Mouse (Mus musculus): ENCODE measurements at regions not wholly inside any gene's neighbourhood (a gene's known extent, or its start where the extent isn't known, plus 50 kb on each side); places are given as distances from the start of the nearest gene placed in this dataset.

DNA sequence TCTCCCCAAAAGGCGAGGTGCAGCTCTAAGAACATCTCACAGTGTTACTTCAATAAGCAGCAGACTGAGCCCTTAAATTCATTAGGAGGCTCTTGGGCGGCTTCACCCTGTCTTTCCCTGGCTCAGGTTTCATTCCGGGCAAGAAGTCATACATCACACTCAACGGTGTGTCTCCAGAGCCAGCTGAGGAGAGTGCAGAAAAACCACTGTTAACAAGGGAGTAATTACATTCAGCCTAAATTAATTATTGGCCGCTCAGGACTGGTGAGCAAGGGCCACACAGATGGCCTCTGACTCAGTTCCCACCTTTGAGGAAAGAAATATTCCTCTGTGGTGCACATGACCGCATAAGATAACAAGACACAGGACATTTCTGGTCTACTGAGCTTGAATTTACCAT is 168.3 kb downstream of the Tbx18 start:
- TF ChIP-seq CTCF (IDR thresholded peaks at IDR 0.05; ENCODE audit: borderline replicate concordance, extremely low read depth, insufficient read depth, insufficient read length) (no peak), POLR2A (IDR thresholded peaks at IDR 0.05; ENCODE audit: borderline replicate concordance, extremely low read depth, insufficient read depth, insufficient read length, poor library complexity, severe bottlenecking) (no peak)
